Comparison of ENCODE assay signal across 31 mouse cellular contexts in the genomic region with DNA sequence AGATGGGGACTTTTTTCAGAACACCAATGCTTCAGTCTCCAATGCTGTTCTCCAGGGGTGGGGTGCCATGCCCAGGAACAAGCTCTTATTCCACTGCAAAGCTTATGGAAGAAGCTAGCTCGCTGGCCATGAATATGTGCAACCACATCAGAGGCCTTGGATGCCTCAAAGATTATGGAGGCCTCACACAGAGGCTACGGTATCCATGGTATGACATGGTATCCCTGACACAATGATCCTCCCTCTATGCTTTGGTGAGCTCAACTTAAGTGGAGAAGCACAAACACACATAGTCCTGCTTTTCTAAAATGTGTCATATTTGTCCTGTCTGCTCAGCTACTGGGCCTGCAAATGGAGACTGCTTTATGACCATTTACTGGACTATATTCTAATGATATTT. TPM values are rescaled to one million over a fixed set of nuclear protein-coding genes. Genes with fewer than 3 reads are reported as not detected.
"Had no signal": no experiment of that assay in that cellular context is flagged by ENCODE, and none has a peak within 500 bp of the region (broad histone marks: within the 10 kb centered on the region; RNA-seq: fewer than 3 reads in every experiment).

No protein-coding gene starts in this region.

- H3K9ac ChIP-seq: limb, embryonic 12.5 days; limb, embryonic 13.5 days; limb, embryonic 15.5 days; liver, embryonic 12.5 days; liver, embryonic 13.5 days; liver, embryonic 14.5 days; liver, embryonic 15.5 days; liver, postnatal 0 days; lung, embryonic 14.5 days; lung, embryonic 15.5 days; midbrain, embryonic 12.5 days; midbrain, embryonic 13.5 days; midbrain, embryonic 15.5 days; neural tube, embryonic 12.5 days had no signal

- H3K9me3 ChIP-seq: limb, embryonic 10.5 days; limb, embryonic 12.5 days; limb, embryonic 13.5 days; limb, embryonic 15.5 days; liver, embryonic 12.5 days; liver, embryonic 13.5 days; liver, embryonic 15.5 days; lung, embryonic 15.5 days; megakaryocyte, embryonic 14.5 days; midbrain, embryonic 10.5 days; midbrain, embryonic 12.5 days; midbrain, embryonic 13.5 days; midbrain, embryonic 15.5 days; neural tube, embryonic 12.5 days had no signal

- H3K36me3 ChIP-seq: limb, embryonic 10.5 days; limb, embryonic 12.5 days; limb, embryonic 13.5 days; limb, embryonic 15.5 days; liver, embryonic 12.5 days; liver, embryonic 13.5 days; liver, embryonic 15.5 days; lung, embryonic 15.5 days; midbrain, embryonic 10.5 days; midbrain, embryonic 12.5 days; midbrain, embryonic 13.5 days; midbrain, embryonic 15.5 days; neural tube, embryonic 12.5 days had no signal

- ATAC-seq: liver, embryonic 12.5 days; liver, postnatal 0 days; lung, postnatal 0 days; midbrain, embryonic 13.5 days; midbrain, embryonic 15.5 days; midbrain, embryonic 16.5 days had no signal

- H3K27me3 ChIP-seq: limb, embryonic 12.5 days; limb, embryonic 13.5 days; limb, embryonic 15.5 days; liver, embryonic 12.5 days; liver, embryonic 13.5 days; liver, embryonic 15.5 days; lung, embryonic 15.5 days; megakaryocyte, embryonic 14.5 days; midbrain, embryonic 12.5 days; midbrain, embryonic 13.5 days; midbrain, embryonic 15.5 days; neural tube, embryonic 12.5 days had no signal

- H3K4me2 ChIP-seq: limb, embryonic 12.5 days; limb, embryonic 13.5 days; limb, embryonic 15.5 days; liver, embryonic 11.5 days; liver, embryonic 12.5 days; liver, embryonic 13.5 days; liver, embryonic 15.5 days; lung, embryonic 14.5 days; lung, embryonic 15.5 days; midbrain, embryonic 12.5 days; midbrain, embryonic 13.5 days; midbrain, embryonic 15.5 days; neural tube, embryonic 12.5 days had no signal

- DNase-seq: left cerebral cortex, postnatal 4 days; liver; liver, embryonic 13.5 days; liver, postnatal 0 days; lung, adult 18-20 months; lung, adult 2 months; lung, embryonic 14.5 days; lung, postnatal 10 days; lung, postnatal 14 days; lung, postnatal 36 days; lung, postnatal 4 days had no signal

- H3K4me3 ChIP-seq: limb, embryonic 10.5 days; limb, embryonic 12.5 days; limb, embryonic 13.5 days; limb, embryonic 15.5 days; liver, embryonic 12.5 days; liver, embryonic 13.5 days; liver, embryonic 15.5 days; lung, embryonic 15.5 days; megakaryocyte, embryonic 14.5 days; midbrain, embryonic 10.5 days; midbrain, embryonic 12.5 days; midbrain, embryonic 13.5 days; midbrain, embryonic 15.5 days; myocyte; neural tube, embryonic 12.5 days had no signal

- H3K4me1 ChIP-seq: limb, embryonic 10.5 days; limb, embryonic 12.5 days; limb, embryonic 13.5 days; limb, embryonic 15.5 days; liver, embryonic 12.5 days; liver, embryonic 13.5 days; liver, embryonic 15.5 days; lung, embryonic 15.5 days; megakaryocyte, embryonic 14.5 days; midbrain, embryonic 10.5 days; midbrain, embryonic 12.5 days; midbrain, embryonic 13.5 days; midbrain, embryonic 15.5 days; neural tube, embryonic 12.5 days had no signal

- H3K27ac ChIP-seq: limb, embryonic 10.5 days; limb, embryonic 12.5 days; limb, embryonic 13.5 days; limb, embryonic 15.5 days; liver, embryonic 12.5 days; liver, embryonic 13.5 days; liver, embryonic 14.5 days; liver, embryonic 15.5 days; lung, embryonic 15.5 days; macrophage; midbrain, embryonic 10.5 days; midbrain, embryonic 12.5 days; midbrain, embryonic 13.5 days; midbrain, embryonic 15.5 days; neural tube, embryonic 12.5 days had no signal

RNA-seq across cellular contexts. Expression of a gene that starts 44.0 kb away (rescaled TPM):
- total RNA-seq: megakaryocyte-erythroid progenitor cell, adult 5-6 weeks had no signal
